Mouse (Mus musculus): ENCODE data around the gene Phkb.
"Not testable (repeated sequence)": the region's sequence is repeated elsewhere in the genome, so short reads cannot be mapped to it uniquely, and the experiment has no call there.

Gene Phkb

GRCm38 (mm10) chr8:85840657-85841488, at the start of gene Phkb, which contains the start of gene Itfg1:
Gene Phkb, plus strand, starts transcription at chr8:85840959.
Gene Itfg1, minus strand, starts transcription at chr8:85840921.
- peak; percentile 84 to 94 for DNase-seq (ENCODE audit: low spot score in 2 of 2)

GRCm38 (mm10) chr8:85796392-85796791, 44.4 kb upstream of the Phkb start:
- DNase-seq (ENCODE audit: low spot score in 2 of 2) = not testable (repeated sequence)

DNA sequence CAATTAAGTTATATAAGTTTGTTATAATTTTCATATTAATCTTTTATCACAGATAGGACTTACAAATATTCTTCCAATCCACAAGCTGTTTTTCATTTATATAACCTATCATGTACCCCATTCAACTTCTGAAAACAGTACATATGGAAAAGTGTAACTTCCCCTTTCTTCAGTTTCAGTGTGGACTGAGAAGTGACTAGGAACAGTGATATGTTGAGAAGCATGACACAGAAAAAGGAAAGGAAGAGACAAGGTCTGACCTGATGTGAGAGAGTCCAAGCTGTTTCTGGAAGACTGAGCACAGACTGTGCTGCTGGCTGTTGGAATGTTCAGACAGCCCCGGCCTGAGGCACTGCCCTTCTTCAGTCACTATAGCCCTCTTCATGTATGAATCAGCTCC, 40.6 kb upstream of the Phkb start:
- DNase-seq (ENCODE audit: low spot score in 2 of 2) = no peak

- no peak for DNase-seq (ENCODE audit: low spot score in 2 of 2)
These were observed 39.4 kb upstream of the Phkb start for GRCm38 (mm10) chr8:85801408-85801807.

GRCm38 (mm10) chr8:85813621-85814020, 27.1 kb upstream of the Phkb start:
- DNase-seq (ENCODE audit: low spot score in 2 of 2) = no peak

DNA sequence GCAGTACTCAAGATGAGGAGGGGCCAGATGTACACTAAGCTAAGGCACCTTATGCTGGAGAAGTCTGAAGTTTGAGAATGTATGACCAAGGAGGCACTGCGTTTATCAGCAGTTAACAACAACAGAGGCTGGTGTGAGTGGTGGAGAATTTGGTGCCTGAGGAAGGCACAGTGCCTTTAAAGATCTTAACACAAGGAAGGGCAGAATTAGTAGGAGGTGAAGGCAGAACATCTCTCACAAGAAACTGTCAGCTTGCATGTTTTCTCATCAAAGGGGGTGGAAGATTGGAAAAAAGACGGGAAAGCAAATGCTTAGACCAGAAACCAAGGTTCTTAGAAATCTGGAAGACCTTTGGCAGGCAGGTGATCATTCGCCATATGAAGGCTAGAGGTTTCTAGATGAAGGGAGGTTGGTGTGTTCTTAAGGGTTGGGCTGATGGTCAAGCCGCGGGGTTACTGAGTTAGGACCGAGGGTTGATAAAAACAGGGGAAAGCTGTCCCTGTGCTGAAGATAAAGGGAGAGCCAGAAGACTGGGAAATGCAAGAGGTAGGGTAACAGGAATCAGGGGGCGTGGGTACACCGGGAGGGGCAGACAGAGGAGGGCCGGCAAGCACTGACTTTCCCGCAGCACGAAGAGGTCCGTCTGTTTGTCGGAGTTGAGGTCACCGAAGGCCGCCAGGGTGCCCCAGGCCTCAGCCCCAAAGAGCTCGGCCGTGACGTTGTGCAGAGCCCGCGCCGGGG, 673 bp upstream of the Phkb start:
- peak in 1 of 2 experiments; percentile 27 for DNase-seq (ENCODE audit: low spot score in 2 of 2)

DNA sequence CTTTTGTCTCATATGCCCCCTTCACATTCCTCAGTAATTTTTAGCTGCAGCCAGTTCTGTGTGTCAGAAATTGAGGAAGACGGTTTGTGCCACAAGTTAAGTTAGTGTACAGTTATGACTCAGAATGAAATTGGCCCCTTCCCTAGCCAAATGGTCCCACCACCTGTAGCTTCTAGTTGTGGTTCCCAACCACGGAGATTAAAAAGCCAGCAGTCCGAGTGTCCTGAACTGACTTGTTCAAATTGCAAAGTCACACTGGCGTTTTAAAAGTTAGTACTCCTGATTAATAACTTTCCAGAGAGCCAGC, 683 bp downstream of the Phkb start:
- DNase-seq (ENCODE audit: low spot score in 2 of 2) = peak in 1 of 2 experiments; percentile 1

DNA sequence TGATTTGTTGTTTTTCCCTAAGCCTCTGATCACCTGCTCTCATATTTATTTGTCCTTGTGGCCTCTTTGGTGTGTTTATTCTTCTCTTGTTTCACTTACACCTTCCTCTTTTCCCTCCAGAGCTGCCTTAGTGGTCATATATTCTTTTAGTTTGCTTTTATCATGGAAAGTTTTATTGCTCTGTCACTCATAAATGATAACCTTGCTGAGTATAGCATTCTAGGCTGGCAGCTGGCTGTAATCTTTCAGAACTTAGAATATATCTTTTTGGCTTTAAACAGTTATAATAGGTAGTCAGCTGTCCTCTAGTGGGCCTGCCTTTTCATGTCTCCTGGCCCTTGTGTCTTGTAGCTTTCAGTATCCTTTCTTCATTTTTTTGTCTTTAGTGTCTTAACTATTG, 5.1 kb downstream of the Phkb start:
- no peak for DNase-seq (ENCODE audit: low spot score in 2 of 2)

- DNase-seq (ENCODE audit: low spot score in 2 of 2) = no peak
These were observed 13.7 kb downstream of the Phkb start for GRCm38 (mm10) chr8:85854220-85855123.

DNA sequence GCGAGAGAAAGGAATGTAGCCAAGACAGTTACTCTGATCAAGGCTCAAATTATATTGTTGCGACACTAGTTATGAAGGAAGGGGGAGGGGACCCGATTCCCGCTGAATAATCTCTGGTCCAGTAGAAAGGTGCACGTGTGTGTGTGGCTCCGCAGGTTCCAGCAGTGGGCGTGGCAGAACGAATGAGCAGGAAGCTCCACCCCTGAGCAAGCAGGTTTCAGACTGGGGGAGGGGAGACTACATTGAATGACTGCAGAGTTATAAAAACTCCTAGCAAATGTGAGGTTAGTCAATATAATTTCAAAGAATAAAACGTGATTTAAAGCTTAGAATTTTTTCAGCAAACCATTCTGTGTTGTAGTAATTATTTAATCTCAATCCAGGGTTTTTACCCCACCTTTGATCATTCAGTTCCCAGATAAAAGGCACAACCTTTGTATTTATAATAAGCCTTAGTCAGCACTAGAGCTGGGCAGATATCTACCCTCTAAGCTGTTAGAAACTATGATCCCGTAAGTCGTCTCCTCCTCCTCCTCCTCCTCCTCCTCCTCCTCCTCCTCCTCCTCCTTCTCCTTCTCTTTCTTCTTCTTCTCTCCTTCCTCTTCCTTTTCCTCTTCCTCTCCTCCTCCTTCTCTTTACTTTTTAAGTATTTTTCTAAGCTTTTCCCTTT, 16.6 kb downstream of the Phkb start:
- not testable (repeated sequence) for DNase-seq (ENCODE audit: low spot score in 2 of 2)

- no peak for DNase-seq (ENCODE audit: low spot score in 2 of 2)
These were observed 19.9 kb downstream of the Phkb start for GRCm38 (mm10) chr8:85860612-85861011.

DNA sequence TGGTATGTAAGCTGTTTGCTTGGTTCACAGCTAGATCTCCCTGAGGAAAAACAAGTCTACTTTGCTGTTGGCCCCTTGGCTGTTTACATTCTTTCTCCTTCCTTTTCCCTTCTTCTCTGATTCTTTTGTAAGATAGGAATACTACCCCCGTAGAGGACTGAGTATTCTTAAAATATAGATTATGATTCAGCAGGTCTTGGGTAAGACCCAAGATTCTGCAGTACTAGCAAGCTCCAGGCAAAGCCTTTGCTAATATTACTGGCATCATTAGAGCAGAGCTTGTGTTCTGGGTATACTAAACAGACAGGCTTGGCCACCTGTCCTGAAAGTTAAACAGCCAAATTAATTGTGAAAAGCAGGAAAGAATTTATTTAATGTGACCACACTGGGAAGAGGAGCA, 21.6 kb downstream of the Phkb start:
- DNase-seq (ENCODE audit: low spot score in 2 of 2) = no peak

- DNase-seq (ENCODE audit: low spot score in 2 of 2) = no peak
These were observed 30.9 kb downstream of the Phkb start for GRCm38 (mm10) chr8:85871660-85872059.

DNA sequence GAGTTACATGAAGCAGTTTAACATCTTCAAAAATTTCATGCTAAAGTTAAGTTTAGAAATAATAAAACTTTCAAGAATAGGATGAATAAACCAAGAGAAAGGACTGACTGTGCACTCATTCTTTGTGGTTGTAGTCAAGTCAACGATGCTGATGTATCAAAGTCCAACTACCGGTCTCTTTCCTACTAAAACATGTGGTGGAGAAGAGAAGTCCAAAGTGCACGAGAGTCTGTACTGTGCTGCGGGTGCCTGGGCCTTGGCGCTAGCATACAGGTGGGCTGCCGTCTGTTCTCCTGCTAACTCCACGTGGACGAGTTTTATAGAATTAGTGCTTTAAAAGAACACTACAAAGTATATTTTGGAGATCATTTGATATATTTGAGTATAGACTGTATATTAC, 37.2 kb downstream of the Phkb start:
- no peak for DNase-seq (ENCODE audit: low spot score in 2 of 2)

GRCm38 (mm10) chr8:85879624-85880023, 38.9 kb downstream of the Phkb start:
- no peak for DNase-seq (ENCODE audit: low spot score in 2 of 2)

GRCm38 (mm10) chr8:85884811-85885210, 44.1 kb downstream of the Phkb start:
- DNase-seq (ENCODE audit: low spot score in 2 of 2) = no peak

GRCm38 (mm10) chr8:85897636-85898035, 56.9 kb downstream of the Phkb start:
- no peak for DNase-seq (ENCODE audit: low spot score in 2 of 2)

DNA sequence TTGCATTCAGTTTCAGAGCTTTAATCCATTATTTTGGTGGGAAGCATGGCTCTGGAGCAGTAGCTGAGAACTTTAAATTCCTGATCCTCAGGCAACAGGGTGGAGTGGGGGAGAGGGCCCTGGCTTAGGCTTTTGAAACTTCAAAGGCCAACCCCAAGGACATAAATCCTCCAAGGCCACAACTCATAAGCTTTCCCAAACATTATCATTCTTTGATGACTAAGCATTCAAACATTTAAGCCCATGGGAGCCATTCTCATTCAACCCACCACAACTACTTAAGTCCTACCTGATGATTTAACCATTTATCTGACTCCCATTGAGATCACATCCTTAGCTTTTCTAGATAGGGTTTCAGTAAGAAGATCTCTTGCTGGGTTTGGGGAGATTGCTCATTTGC, 84.2 kb downstream of the Phkb start:
- DNase-seq (ENCODE audit: low spot score in 2 of 2) = no peak

GRCm38 (mm10) chr8:85925574-85925973, 84.8 kb downstream of the Phkb start:
- no peak for DNase-seq (ENCODE audit: low spot score in 2 of 2)

DNA sequence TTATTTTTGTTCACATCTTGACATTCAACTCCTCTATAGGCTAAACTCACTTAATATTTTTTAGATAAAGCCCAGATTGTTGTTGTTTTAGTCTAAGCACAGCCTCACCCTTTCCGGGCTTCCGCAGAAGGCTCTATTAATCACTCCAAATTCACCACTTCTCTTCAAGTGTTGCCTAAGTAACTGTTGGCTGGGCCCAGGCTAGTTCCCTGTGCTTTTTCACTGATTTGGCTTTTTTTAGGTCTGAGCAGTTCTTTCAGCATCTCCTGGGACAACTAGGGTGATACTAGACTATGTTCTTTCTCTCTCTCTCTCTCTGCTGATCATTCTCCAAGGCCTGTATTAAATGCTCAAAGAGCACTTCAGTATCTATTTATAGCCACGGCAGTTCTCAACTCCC, 85.3 kb downstream of the Phkb start:
- DNase-seq (ENCODE audit: low spot score in 2 of 2) = no peak

DNA sequence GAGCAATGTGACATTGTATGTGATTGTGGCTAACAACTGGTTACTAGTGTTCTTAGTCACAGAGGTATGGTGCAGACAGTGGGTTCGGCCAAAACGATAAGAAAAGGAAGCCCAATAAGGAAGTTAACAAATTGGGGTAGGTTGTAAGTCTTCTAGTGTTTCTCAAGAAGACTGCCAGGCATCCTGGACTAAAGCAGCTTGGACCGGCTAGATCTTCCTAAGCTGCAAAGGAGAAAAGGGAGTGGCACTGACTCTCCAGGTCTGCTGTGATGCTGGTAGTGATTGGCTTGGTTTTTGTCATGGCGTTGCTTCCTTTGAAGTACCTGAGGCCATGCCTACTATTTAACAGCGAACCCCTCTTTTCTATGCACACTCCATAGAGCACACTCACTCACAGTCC, 95.4 kb downstream of the Phkb start:
- DNase-seq (ENCODE audit: low spot score in 2 of 2) = no peak

- DNase-seq (ENCODE audit: low spot score in 2 of 2) = no peak
These were observed 96.6 kb downstream of the Phkb start for GRCm38 (mm10) chr8:85937343-85937742.
